In genomic region chr5:139150603-139151031, GRCm38 (mm10) we compare ENCODE assay signal across 8 mouse cellular contexts. TPM values are rescaled to one million over a fixed set of nuclear protein-coding genes. Genes with fewer than 3 reads are reported as not detected.
DNase-seq lines count a peak whose midpoint lies in the region; ATAC-seq lines count a peak whose summit lies in the region.

No protein-coding gene starts in this region.

- peaks cover 3% of the 10 kb centered on the region; the same call in 1 of the 2 replicates for H3K36me3 ChIP-seq in hindbrain, embryonic 11.5 days (ENCODE audit: control insufficient read depth, insufficient read depth, low read length)
- peaks cover 14% of the 10 kb centered on the region for H3K36me3 ChIP-seq in liver, embryonic 11.5 days (ENCODE audit: control insufficient read depth, insufficient read depth, low read length)
- peaks cover 40% of the 10 kb centered on the region for H3K36me3 ChIP-seq in neural tube, embryonic 15.5 days

- DNase-seq in cerebellum, adult 11-12 months = peak; percentile 60
- no peak for DNase-seq in cerebellum, adult 11 months
- peak; percentile 61 for DNase-seq in CD4-positive helper T cell, adult 2 months (ENCODE audit: low read depth, low spot score)
- DNase-seq in cerebellum, postnatal 14 days = peak; percentile 56 to 57
- no peak for DNase-seq in hindbrain, embryonic 11.5 days (ENCODE audit: low spot score)
- no peak for DNase-seq in liver, embryonic 11.5 days (ENCODE audit: low spot score)
- DNase-seq in layer of hippocampus, postnatal 25 days (ENCODE audit: extremely low spot score in 1 of 2, low spot score in 1 of 2) = no peak

- no peak for ATAC-seq in hindbrain, embryonic 11.5 days (ENCODE audit: low FRiP score)
- ATAC-seq in liver, embryonic 11.5 days (replicated peaks; ENCODE audit: low FRiP score) = peak; percentile 35
- peak; percentile 30 for ATAC-seq in neural tube, embryonic 15.5 days (ENCODE audit: low FRiP score)

- peaks cover 3% of the 10 kb centered on the region; the same call in 1 of the 2 replicates for H3K4me1 ChIP-seq in hindbrain, embryonic 11.5 days (replicated peaks; ENCODE audit: control insufficient read depth, insufficient read depth, low read length)
- peaks cover 9% of the 10 kb centered on the region for H3K4me1 ChIP-seq in liver, embryonic 11.5 days (replicated peaks; ENCODE audit: control insufficient read depth, insufficient read depth, low read length)
- H3K4me1 ChIP-seq in neural tube, embryonic 15.5 days = peaks cover 25% of the 10 kb centered on the region

- H3K4me2 ChIP-seq in hindbrain, embryonic 11.5 days (replicated peaks; ENCODE audit: low read depth, low read length) = peak overlapping the region; percentile 96
- H3K4me2 ChIP-seq in liver, embryonic 11.5 days = peak overlapping the region; percentile 76
- peak overlapping the region; percentile 94 for H3K4me2 ChIP-seq in neural tube, embryonic 15.5 days

- no peaks in the 10 kb centered on the region for H3K9me3 ChIP-seq in hindbrain, embryonic 11.5 days (ENCODE audit: control insufficient read depth, low read length)
- no peaks in the 10 kb centered on the region for H3K9me3 ChIP-seq in liver, embryonic 11.5 days (ENCODE audit: control insufficient read depth, low read length)
- no peaks in the 10 kb centered on the region for H3K9me3 ChIP-seq in neural tube, embryonic 15.5 days (replicated peaks)

- peak overlapping the region; percentile 89 for H3K4me3 ChIP-seq in hindbrain, embryonic 11.5 days (ENCODE audit: low read depth, low read length)
- peak overlapping the region; percentile 80 for H3K4me3 ChIP-seq in liver, embryonic 11.5 days (ENCODE audit: low read depth, low read length)
- H3K4me3 ChIP-seq in neural tube, embryonic 15.5 days (replicated peaks) = peak overlapping the region; percentile 89

- H3K27me3 ChIP-seq in hindbrain, embryonic 11.5 days (ENCODE audit: control insufficient read depth, insufficient read depth, low read length) = no peaks in the 10 kb centered on the region
- H3K27me3 ChIP-seq in liver, embryonic 11.5 days (replicated peaks; ENCODE audit: control insufficient read depth, insufficient read depth, low read length) = no peaks in the 10 kb centered on the region
- no peaks in the 10 kb centered on the region for H3K27me3 ChIP-seq in neural tube, embryonic 15.5 days (replicated peaks)

- WGBS in hindbrain, embryonic 11.5 days = under 1% methylated on average over 39 of the region's 45 CpGs
- WGBS in liver, embryonic 11.5 days = under 1% methylated on average over 44 of the region's 45 CpGs
- under 1% methylated on average over 45 of the region's 45 CpGs for WGBS in neural tube, embryonic 15.5 days

- H3K9ac ChIP-seq in hindbrain, embryonic 11.5 days (ENCODE audit: low read depth, low read length) = peak overlapping the region; percentile 75
- H3K9ac ChIP-seq in liver, embryonic 11.5 days (ENCODE audit: low read depth, low read length) = peak overlapping the region; percentile 75
- peak overlapping the region; percentile 72 for H3K9ac ChIP-seq in neural tube, embryonic 15.5 days (replicated peaks)

- no peak overlapping the region for H3K27ac ChIP-seq in hindbrain, embryonic 11.5 days (ENCODE audit: low read depth, low read length)
- peak overlapping the region; percentile 40; the same call in 1 of the 2 replicates for H3K27ac ChIP-seq in liver, embryonic 11.5 days (ENCODE audit: low read depth, low read length)
- peak overlapping the region; percentile 87 for H3K27ac ChIP-seq in neural tube, embryonic 15.5 days (replicated peaks)

RNA-seq across cellular contexts. Expression of gene Dnaaf5, which starts 0.6 kb away (rescaled TPM):
- polyA plus RNA-seq in hindbrain, embryonic 11.5 days (2014; fragmentation: Nextera tagmentation; extraction: Ambion mirVana) = 5.3 and 7.2 TPM in 2 replicates
- 17.1 and 17.6 TPM in 2 replicates for polyA plus RNA-seq in liver, embryonic 11.5 days (2014; fragmentation: Nextera tagmentation; extraction: Ambion mirVana)
- 3.9 and 4.6 TPM in 2 replicates for polyA plus RNA-seq in neural tube, embryonic 15.5 days (2015; fragmentation: Nextera tagmentation; extraction: Ambion mirVana)
- 1 to 10 TPM; 6.8 to 7.6 TPM for total RNA-seq in layer of hippocampus, postnatal 25 days (2021)

RNA-seq across cellular contexts. Expression of gene Prkar1b, which starts 0.8 kb away (rescaled TPM):
- 19.9 and 26.4 TPM in 2 replicates for polyA plus RNA-seq in hindbrain, embryonic 11.5 days (2014; fragmentation: Nextera tagmentation; extraction: Ambion mirVana)
- 5.3 and 6.9 TPM in 2 replicates for polyA plus RNA-seq in liver, embryonic 11.5 days (2014; fragmentation: Nextera tagmentation; extraction: Ambion mirVana)
- polyA plus RNA-seq in neural tube, embryonic 15.5 days (2015; fragmentation: Nextera tagmentation; extraction: Ambion mirVana) = 272 and 321 TPM in 2 replicates
- total RNA-seq in layer of hippocampus, postnatal 25 days (2021) = 100 to 1,000 TPM; 375 to 428 TPM

RNA-seq across cellular contexts. Expression of gene Sun1, which starts 49.8 kb away (rescaled TPM):
- polyA plus RNA-seq in hindbrain, embryonic 11.5 days (2014; fragmentation: Nextera tagmentation; extraction: Ambion mirVana) = 38.4 and 43.8 TPM in 2 replicates
- 46.0 and 50.4 TPM in 2 replicates for polyA plus RNA-seq in liver, embryonic 11.5 days (2014; fragmentation: Nextera tagmentation; extraction: Ambion mirVana)
- 41.7 and 42.1 TPM in 2 replicates for polyA plus RNA-seq in neural tube, embryonic 15.5 days (2015; fragmentation: Nextera tagmentation; extraction: Ambion mirVana)
- total RNA-seq in layer of hippocampus, postnatal 25 days (2021) = 10 to 100 TPM; 65.6 to 86.5 TPM

Comparison
In these comparisons a context has a peak if more than half of its experiments do, and no peak if none do; other contexts are left out.
1. DNase-seq: peak in cerebellum, adult 11-12 months (single experiment), CD4-positive helper T cell, adult 2 months (single experiment) and cerebellum, postnatal 14 days (2 of 2); none in cerebellum, adult 11 months (single experiment), hindbrain, embryonic 11.5 days (single experiment), liver, embryonic 11.5 days (single experiment) and layer of hippocampus, postnatal 25 days (0 of 2).
2. Peak in every context shown above with its lines, with median percentiles within 50 percentile points of each other: H3K4me2 ChIP-seq, H3K4me3 ChIP-seq and H3K9ac ChIP-seq.